Mouse (Mus musculus): ENCODE data around the gene Cbr4. TPM values are rescaled to one million over a fixed set of nuclear protein-coding genes. Genes with fewer than 3 reads are reported as not detected.

Cbr4 gene
- polyA plus RNA-seq, 1 experiment from 2014 or later: 18.6 TPM

DNA sequence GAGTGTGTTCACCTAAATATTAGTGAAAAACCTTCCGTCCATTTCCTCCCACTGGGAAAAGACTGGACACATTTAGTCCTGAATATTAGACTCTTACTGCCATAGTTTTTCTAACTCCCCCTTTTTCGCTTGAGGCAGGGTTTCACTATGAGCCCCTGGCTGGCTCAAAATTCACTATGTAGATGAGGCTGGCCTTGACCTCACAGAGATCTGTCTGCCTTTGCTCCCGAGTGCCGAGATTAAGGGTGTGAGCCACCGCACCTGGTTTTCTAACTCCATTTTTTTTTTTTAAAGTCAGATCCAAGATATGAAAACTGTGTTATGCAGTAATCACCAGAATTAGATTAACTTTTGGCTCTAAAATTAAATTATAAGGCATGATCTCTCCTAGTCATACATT is 45.3 kb downstream of the Cbr4 start:
- WGBS: 81% methylated on average over 5 of the region's 5 CpGs
- H3K36me3 ChIP-seq (replicated peaks): no peaks in the 10 kb centered on the region
- no peak for ATAC-seq (replicated peaks)
- H3K27me3 ChIP-seq (replicated peaks): no peaks in the 10 kb centered on the region
- no peaks in the 10 kb centered on the region for H3K4me1 ChIP-seq
- H3K4me2 ChIP-seq: no peak overlapping the region
- no peaks in the 10 kb centered on the region for H3K9me3 ChIP-seq
- no peak overlapping the region for H3K9ac ChIP-seq
- no peak overlapping the region for H3K27ac ChIP-seq
- no peak overlapping the region for H3K4me3 ChIP-seq

GRCm38 (mm10) chr8:61533356-61533926 is 45.9 kb downstream of the Cbr4 start:
- no peak for ATAC-seq (replicated peaks)
- H3K9me3 ChIP-seq: no peaks in the 10 kb centered on the region
- WGBS: 43% methylated on average over 16 of the region's 16 CpGs
- no peaks in the 10 kb centered on the region for H3K36me3 ChIP-seq (replicated peaks)
- no peak overlapping the region for H3K4me2 ChIP-seq
- no peak overlapping the region for H3K4me3 ChIP-seq
- no peak overlapping the region for H3K27ac ChIP-seq
- no peaks in the 10 kb centered on the region for H3K27me3 ChIP-seq (replicated peaks)
- H3K4me1 ChIP-seq: no peaks in the 10 kb centered on the region
- no peak overlapping the region for H3K9ac ChIP-seq

DNA sequence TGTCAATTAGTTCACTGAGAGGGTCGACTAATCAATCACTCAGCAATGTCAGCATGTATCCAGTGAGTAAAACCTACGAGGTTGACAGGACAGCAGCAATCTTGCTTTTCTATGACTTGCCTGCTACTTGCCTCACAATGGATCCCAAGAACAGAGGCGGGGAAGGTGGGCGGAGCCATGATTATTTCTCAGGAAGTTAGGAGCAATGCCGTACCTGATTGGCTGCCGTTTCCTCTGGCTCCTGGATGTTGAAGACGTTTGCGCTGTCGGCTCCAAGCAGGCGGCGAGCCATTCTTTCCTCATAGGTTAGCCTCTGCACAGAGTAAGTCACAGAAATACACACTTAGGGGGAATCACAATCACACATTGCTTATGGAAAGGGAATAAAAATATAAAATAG is 47.9 kb downstream of the Cbr4 start:
- Histone ChIP-seq H3K36me3 (replicated peaks) (no peaks in the 10 kb centered on the region), H3K27ac (no peak overlapping the region), H3K9ac (no peak overlapping the region), H3K4me1 (no peaks in the 10 kb centered on the region), H3K9me3 (no peaks in the 10 kb centered on the region), H3K27me3 (replicated peaks) (no peaks in the 10 kb centered on the region), H3K4me3 (no peak overlapping the region), H3K4me2 (no peak overlapping the region)
- ATAC-seq (replicated peaks): no peak
- whole genome bisulfite sequencing: 77% methylated on average over 11 of the region's 11 CpGs

GRCm38 (mm10) chr8:61537471-61537870 is 49.9 kb downstream of the Cbr4 start:
- WGBS: 84% methylated on average over 5 of the region's 5 CpGs
- no peak overlapping the region for H3K4me3 ChIP-seq
- H3K4me2 ChIP-seq: no peak overlapping the region
- no peaks in the 10 kb centered on the region for H3K36me3 ChIP-seq (replicated peaks)
- H3K27ac ChIP-seq: no peak overlapping the region
- no peaks in the 10 kb centered on the region for H3K4me1 ChIP-seq
- no peak for ATAC-seq (replicated peaks)
- H3K27me3 ChIP-seq (replicated peaks): no peaks in the 10 kb centered on the region
- H3K9me3 ChIP-seq: no peaks in the 10 kb centered on the region
- H3K9ac ChIP-seq: no peak overlapping the region

GRCm38 (mm10) chr8:61539828-61540500 is 52.4 kb downstream of the Cbr4 start:
- Histone ChIP-seq H3K36me3 (replicated peaks) (no peaks in the 10 kb centered on the region), H3K9ac (no peak overlapping the region), H3K4me2 (no peak overlapping the region), H3K27ac (no peak overlapping the region), H3K4me3 (no peak overlapping the region), H3K4me1 (no peaks in the 10 kb centered on the region), H3K27me3 (replicated peaks) (no peaks in the 10 kb centered on the region), H3K9me3 (no peaks in the 10 kb centered on the region)
- peak; percentile 78 for ATAC-seq (replicated peaks)
- 48% methylated on average over 7 of the region's 7 CpGs for WGBS

DNA sequence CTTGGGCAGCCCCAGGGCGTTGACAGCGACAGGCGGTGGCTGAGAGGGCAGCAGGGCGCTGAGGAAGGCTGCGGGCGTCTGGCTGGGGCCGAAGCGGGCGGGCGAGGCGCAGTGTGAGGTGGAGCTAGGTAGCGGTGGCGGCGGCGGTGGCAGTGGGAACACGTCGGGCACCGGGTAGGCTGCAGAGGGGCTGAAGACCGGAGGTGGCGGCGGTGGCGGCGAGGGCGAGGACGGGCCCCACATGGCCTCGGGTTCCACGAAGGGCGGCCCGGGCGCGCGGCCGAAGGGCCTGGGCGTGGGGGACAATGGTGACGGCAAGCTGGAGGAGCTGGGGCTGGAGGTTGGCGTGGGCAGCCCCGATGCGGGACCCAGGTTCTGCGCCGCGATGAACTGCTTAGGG is 62.1 kb downstream of the Cbr4 start:
- H3K4me2 ChIP-seq: no peak overlapping the region; the same call in 1 of the 2 replicates

GRCm38 (mm10) chr8:61550006-61550748 is 62.6 kb downstream of the Cbr4 start:
- Histone ChIP-seq H3K4me2 (no peak overlapping the region; the same call in 1 of the 2 replicates), H3K9me3 (0 out of 2 replicates have a peak, but pooled peaks cover 2% of the 10 kb centered on the region), H3K27ac (no peak overlapping the region), H3K9ac (no peak overlapping the region), H3K4me1 (peaks cover 2% of the 10 kb centered on the region; the same call in 1 of the 2 replicates), H3K27me3 (replicated peaks) (no peaks in the 10 kb centered on the region), H3K4me3 (no peak overlapping the region), H3K36me3 (replicated peaks) (peaks cover 12% of the 10 kb centered on the region; the same call in 1 of the 2 replicates)
- ATAC-seq (replicated peaks): no peak
- WGBS: 49% methylated on average over 27 of the region's 27 CpGs

More for the DNA sequence above, 62.1 kb downstream of the Cbr4 start:
- ATAC-seq (replicated peaks): 0 out of 2 replicates have a peak, but pooled peaks have one; percentile 20
- 70% methylated on average over 41 of the region's 41 CpGs for WGBS
- Histone ChIP-seq H3K36me3 (replicated peaks) (peaks cover 12% of the 10 kb centered on the region; the same call in 1 of the 2 replicates), H3K9ac (no peak overlapping the region), H3K4me3 (no peak overlapping the region), H3K4me1 (no peaks in the 10 kb centered on the region), H3K27ac (no peak overlapping the region), H3K9me3 (0 out of 2 replicates have a peak, but pooled peaks cover 2% of the 10 kb centered on the region), H3K27me3 (replicated peaks) (no peaks in the 10 kb centered on the region)

DNA sequence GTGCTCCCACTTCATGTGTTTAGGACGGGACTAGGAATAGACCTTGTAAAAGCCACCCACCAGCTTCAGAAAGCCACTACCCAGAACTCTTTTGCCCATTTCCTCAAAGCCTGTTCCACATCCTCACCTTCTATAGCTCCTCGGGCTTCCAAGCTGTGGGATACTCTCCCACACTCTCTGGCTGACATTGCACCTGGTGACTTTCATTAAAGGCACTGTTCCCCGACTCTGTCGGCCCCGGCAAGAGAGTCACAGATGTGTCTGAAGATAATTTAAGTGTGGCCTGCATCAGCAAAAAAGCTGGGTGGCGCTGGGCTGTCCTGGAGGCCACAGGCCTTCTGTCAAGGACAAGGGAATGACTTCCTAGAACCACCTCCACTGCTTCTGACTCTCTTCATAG is 64.7 kb downstream of the Cbr4 start:
- H3K4me1 ChIP-seq: peaks cover 7% of the 10 kb centered on the region; the same call in 1 of the 2 replicates
- 0 out of 2 replicates have a peak, but pooled peaks cover 2% of the 10 kb centered on the region for H3K9me3 ChIP-seq
- H3K9ac ChIP-seq: no peak overlapping the region
- no peak overlapping the region for H3K27ac ChIP-seq
- no peak overlapping the region for H3K4me3 ChIP-seq
- H3K27me3 ChIP-seq (replicated peaks): no peaks in the 10 kb centered on the region
- WGBS: 59% methylated on average over 6 of the region's 6 CpGs
- no peak for ATAC-seq (replicated peaks)
- peaks cover 12% of the 10 kb centered on the region; the same call in 1 of the 2 replicates for H3K36me3 ChIP-seq (replicated peaks)
- no peak overlapping the region for H3K4me2 ChIP-seq

DNA sequence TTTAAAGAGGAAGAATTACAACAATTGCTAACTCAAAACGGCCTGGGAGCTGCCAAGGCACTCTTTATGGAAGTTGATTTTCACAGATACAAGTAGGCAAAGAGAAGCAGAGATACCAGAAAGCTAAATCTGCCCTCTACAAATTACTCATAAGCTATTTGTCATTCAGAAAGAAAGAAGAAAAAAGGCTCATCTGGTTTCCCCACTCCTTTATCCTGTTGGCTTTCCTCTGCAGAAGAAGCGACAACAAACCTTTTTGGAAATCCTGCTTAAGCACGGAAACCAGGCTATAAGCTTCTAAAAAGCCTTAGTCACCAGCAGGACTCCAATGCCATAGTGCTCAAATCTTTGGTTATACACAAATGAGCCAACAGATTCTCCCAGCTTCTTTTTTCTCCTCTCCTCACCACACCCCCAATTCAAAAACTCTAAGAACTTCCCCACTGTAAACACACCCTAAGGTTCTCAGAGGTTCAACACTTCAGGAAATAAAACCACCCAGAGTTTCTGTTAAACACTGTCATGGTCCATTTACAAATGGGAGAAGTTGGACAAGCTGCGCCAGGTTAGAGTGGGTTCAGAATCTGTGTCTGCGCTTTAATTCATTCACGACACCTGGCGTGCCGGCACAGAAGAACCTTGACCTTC is 65.3 kb downstream of the Cbr4 start:
- Histone ChIP-seq H3K9me3 (0 out of 2 replicates have a peak, but pooled peaks cover 2% of the 10 kb centered on the region), H3K9ac (no peak overlapping the region), H3K36me3 (replicated peaks) (peaks cover 12% of the 10 kb centered on the region; the same call in 1 of the 2 replicates), H3K27me3 (replicated peaks) (no peaks in the 10 kb centered on the region), H3K4me3 (no peak overlapping the region), H3K4me2 (no peak overlapping the region), H3K27ac (no peak overlapping the region), H3K4me1 (peaks cover 7% of the 10 kb centered on the region; the same call in 1 of the 2 replicates)
- 84% methylated on average over 8 of the region's 8 CpGs for WGBS
- no peak for ATAC-seq (replicated peaks)

DNA sequence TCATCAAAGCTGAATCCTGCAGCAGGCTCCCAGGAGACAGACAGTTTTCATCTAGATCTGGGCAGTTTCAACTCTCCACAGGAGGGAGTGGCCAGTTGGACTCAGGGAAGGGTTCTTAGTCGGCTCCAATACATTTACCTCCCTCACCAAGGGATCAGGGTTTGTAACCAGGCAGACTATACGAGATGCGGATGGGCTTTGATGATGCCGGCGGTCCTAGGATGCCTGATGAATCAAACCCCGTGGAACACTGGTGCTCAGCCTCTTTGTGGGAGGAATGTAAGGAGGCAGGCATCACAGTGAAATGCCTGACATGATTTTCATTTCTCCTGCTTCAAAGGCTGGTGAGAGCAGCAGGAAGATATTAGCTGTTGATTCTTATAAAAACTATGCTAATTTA is 67.8 kb downstream of the Cbr4 start:
- peak; percentile 74 for ATAC-seq (replicated peaks)
- Histone ChIP-seq H3K4me1 (peaks cover 7% of the 10 kb centered on the region; the same call in 1 of the 2 replicates), H3K27ac (no peak overlapping the region), H3K4me2 (no peak overlapping the region), H3K9me3 (no peaks in the 10 kb centered on the region), H3K36me3 (replicated peaks) (no peaks in the 10 kb centered on the region), H3K27me3 (replicated peaks) (no peaks in the 10 kb centered on the region), H3K9ac (no peak overlapping the region), H3K4me3 (no peak overlapping the region)
- WGBS: 30% methylated on average over 6 of the region's 6 CpGs

DNA sequence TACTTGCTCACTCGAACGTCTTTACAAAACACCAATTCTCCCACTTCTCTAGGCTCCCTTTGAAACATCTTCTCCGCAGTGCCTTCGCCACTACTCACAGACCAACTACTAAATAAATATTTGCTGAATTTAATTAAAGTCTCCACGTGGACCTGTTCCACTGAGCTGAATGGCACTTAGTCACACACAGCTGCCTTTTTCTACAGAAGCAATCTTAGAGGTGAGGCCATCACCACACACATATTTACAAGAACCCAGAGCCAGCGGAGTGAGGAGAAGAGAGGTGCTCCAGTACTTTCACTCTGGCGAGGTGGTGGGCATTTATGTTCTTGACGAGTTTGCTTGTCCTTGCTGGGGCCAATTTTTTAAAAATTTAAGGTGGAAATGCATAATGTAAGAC is 68.7 kb downstream of the Cbr4 start:
- Histone ChIP-seq H3K4me3 (no peak overlapping the region), H3K4me1 (peaks cover 7% of the 10 kb centered on the region; the same call in 1 of the 2 replicates), H3K4me2 (no peak overlapping the region), H3K36me3 (replicated peaks) (no peaks in the 10 kb centered on the region), H3K27ac (no peak overlapping the region), H3K9me3 (no peaks in the 10 kb centered on the region), H3K9ac (no peak overlapping the region), H3K27me3 (replicated peaks) (no peaks in the 10 kb centered on the region)
- ATAC-seq (replicated peaks): no peak
- WGBS: 62% methylated on average over 8 of the region's 8 CpGs

Measured in midbrain, embryonic 15.5 days (tissue).